Mouse (Mus musculus): ENCODE results near the gene Duox1.
A peak's percentile ranks its signal among the peaks of the same experiment; 100 is the strongest.

Duox1 gene

GRCm38 (mm10) chr2:122315372-122315771 lies at the start of gene Duox1:
Duox1 (plus strand) TSS chr2:122315672.
- DNase-seq (ENCODE audit: low spot score in 2 of 2), result no peak

GRCm38 (mm10) chr2:122266407-122267193 lies 48.9 kb upstream of the Duox1 start:
- no peak for DNase-seq (ENCODE audit: low spot score in 2 of 2)

GRCm38 (mm10) chr2:122278769-122279168 lies 36.7 kb upstream of the Duox1 start:
- DNase-seq (ENCODE audit: low spot score in 2 of 2), result no peak

- DNase-seq (ENCODE audit: low spot score in 2 of 2), result no peak
These were observed 31.4 kb upstream of the Duox1 start for GRCm38 (mm10) chr2:122284091-122284490.

GRCm38 (mm10) chr2:122286137-122286536 lies 29.3 kb upstream of the Duox1 start:
- no peak for DNase-seq (ENCODE audit: low spot score in 2 of 2)

- no peak for DNase-seq (ENCODE audit: low spot score in 2 of 2)
These were observed 20.6 kb upstream of the Duox1 start for GRCm38 (mm10) chr2:122294916-122295315.

GRCm38 (mm10) chr2:122297271-122298095 lies 18.0 kb upstream of the Duox1 start:
- DNase-seq (ENCODE audit: low spot score in 2 of 2), result no peak

- DNase-seq (ENCODE audit: low spot score in 2 of 2), result no peak
These were observed 17.4 kb upstream of the Duox1 start, which contains the start of gene Duox2 for GRCm38 (mm10) chr2:122298096-122298499. Duox2 (minus strand) TSS chr2:122298449.

GRCm38 (mm10) chr2:122298596-122299490 lies 16.6 kb upstream of the Duox1 start, which contains the start of gene Duoxa2:
Duoxa2 (plus strand) TSS chr2:122298900.
- no peak for DNase-seq (ENCODE audit: low spot score in 2 of 2)

- DNase-seq (ENCODE audit: low spot score in 2 of 2), result no peak
These were observed 15.4 kb upstream of the Duox1 start for GRCm38 (mm10) chr2:122299911-122300655.

- no peak for DNase-seq (ENCODE audit: low spot score in 2 of 2)
These were observed 14.8 kb upstream of the Duox1 start for GRCm38 (mm10) chr2:122300656-122301020.

GRCm38 (mm10) chr2:122301081-122301920 lies 14.2 kb upstream of the Duox1 start:
- peak in 1 of 2 experiments; percentile 18 for DNase-seq (ENCODE audit: low spot score in 2 of 2)

- no peak for DNase-seq (ENCODE audit: low spot score in 2 of 2)
These were observed 13.4 kb upstream of the Duox1 start for GRCm38 (mm10) chr2:122301921-122302573.

GRCm38 (mm10) chr2:122302574-122303241 lies 12.8 kb upstream of the Duox1 start:
- peak; percentile 51 to 67 for DNase-seq (ENCODE audit: low spot score in 2 of 2)

- DNase-seq (ENCODE audit: low spot score in 2 of 2), result no peak
These were observed 10.9 kb upstream of the Duox1 start for GRCm38 (mm10) chr2:122304544-122304943.

- DNase-seq (ENCODE audit: low spot score in 2 of 2), result no peak
These were observed 10.2 kb upstream of the Duox1 start for GRCm38 (mm10) chr2:122305097-122305892.

- DNase-seq (ENCODE audit: low spot score in 2 of 2), result peak in 1 of 2 experiments; percentile 22
These were observed 9.3 kb upstream of the Duox1 start for GRCm38 (mm10) chr2:122306184-122306583.

- no peak for DNase-seq (ENCODE audit: low spot score in 2 of 2)
These were observed 5.8 kb upstream of the Duox1 start for GRCm38 (mm10) chr2:122309647-122310046.

Measured in frontal cortex, postnatal 36 days (tissue).